Mouse (Mus musculus): ENCODE measurements around the gene Ccdc22. TPM values are rescaled to one million over a fixed set of nuclear protein-coding genes. Genes with fewer than 3 reads are reported as not detected.
A peak's percentile ranks its signal among the peaks of the same experiment; 100 is the strongest.

Gene Ccdc22
- total RNA-seq (2021) = 10 to 100 TPM; 19.0 to 28.3 TPM
- long read RNA-seq, experiment 1, transcript Ccdc22-201 (17 exons, 2,353 nt) = major isoform, 71 of 80 reads
- long read RNA-seq, experiment 1, partial matches to known transcripts = 3 of 80 reads
- long read RNA-seq, experiment 1, other reads (novel, unspliced or antisense) = 5 of 80 reads
- long read RNA-seq, experiment 2, transcript Ccdc22-201 (17 exons, 2,353 nt) = major isoform, 11 of 17 reads
- long read RNA-seq, experiment 2, partial matches to known transcripts = 1 of 17 reads
- long read RNA-seq, experiment 2, other reads (novel, unspliced or antisense) = 5 of 17 reads

DNA sequence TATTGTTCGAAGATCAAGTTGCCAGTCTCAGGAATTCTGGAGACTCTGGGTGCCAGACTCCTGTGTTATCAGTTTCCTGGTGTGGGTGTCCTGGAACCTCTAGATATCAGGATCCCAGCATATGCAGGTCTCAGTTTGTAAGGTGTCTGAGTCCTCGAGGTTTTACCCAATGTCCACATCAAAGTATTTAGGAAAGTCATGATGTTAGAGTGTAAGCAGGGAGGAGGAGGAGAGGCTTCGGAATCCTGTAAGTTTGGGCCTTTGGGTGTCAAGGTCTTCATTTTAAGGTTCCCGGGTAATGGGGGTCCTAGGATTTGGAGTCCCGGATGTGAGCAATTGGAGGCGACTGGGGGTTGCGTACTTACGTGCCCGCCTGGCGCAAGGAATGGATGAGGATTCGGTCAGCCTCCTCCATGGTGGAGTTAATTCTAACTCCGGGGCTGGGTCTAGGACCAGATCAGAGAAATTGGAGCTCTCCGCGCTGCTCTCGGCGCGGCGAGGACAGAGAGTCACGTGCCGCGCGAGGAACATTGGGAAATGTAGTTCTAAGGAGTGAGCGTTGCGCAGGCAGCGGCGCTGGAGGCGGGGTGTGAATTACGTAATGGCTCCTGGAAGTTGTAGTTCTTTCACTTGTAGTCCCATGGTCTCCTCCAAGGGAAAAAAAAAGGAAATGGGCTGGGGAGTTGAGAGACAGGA is at the start of gene Ccdc22:
Ccdc22 (minus strand) TSS at position 639 of the 696 bp plus-strand sequence.
- DNase-seq = peak; percentile 85 to 88

GRCm38 (mm10) chrX:7648671-7649304 is 43.5 kb upstream of the Ccdc22 start:
- DNase-seq = peak; percentile 82 to 87

DNA sequence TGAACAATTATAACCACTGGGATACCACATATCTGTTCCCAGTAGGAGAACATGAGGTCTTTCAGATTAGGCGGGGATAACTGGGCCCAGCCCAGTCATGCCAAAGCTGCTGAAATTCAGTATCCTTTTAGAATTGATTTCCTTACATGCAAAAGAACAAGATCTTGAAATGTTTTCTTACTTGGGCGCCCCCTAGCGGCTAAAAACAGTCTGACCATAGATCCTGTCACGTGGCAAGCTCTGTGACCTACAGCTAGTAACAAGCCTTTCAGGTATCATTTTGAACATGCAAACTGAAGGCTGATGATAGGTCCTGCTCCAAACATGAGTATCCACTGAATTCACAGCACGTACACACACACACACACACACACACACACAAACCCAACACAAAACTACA is 40.0 kb upstream of the Ccdc22 start:
- DNase-seq = peak; percentile 79 to 81

DNA sequence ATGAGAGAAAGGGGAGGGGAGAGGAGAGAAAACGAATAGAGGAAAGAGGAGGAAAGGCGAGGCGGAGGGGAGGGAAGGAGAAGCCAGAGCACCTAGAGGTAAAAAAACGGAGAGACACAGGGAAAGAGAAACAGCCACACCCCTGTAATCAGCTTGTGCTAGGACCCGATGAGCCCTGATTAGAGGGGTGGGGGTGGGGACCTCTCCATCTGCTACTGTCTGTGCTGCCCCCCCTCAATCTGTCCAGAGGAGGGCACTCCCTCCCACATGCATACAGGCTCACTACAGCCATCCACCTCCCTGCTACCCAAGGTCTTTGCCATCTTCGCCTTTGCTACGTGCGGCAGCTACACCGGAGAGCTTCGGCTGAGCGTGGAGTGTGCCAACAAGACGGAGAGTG is 35.5 kb upstream of the Ccdc22 start:
- DNase-seq = no peak

DNA sequence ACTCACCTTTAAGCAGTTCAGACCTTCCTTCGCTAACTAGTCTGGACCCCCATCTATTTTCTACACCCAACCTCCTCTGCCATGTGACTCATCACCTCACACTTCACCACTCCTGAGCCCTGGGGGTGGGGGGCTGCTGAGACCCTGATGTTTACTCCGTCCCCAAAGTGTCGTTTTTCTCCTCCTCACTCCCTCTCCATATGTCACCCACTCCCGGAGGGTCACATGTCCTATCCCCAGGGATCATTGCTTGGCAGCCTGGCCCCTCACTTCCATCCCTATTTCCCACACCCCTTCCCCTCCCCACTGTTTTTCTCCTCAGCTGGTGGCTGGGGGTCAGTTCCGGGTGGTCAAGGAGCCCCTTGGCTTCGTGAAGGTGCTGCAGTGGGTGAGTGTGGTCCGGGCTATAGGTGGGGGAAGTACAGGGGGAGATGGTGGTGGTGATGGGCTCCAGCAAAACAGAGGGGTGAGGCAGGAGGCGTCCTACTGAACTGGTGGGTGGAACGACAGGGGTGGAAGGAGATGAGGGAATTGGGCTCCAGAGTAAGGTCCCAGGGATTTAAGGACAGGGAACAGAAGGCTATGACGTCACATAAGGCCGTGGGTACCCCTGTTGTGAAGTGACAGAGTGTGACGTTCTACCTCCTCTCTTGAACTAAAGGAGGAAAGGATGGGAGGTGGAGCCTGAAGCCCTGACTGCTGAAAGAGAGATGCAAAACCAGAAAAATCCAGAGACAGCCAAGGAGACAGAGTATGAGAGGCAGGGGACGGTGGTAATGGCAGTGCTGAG is 34.4 kb upstream of the Ccdc22 start:
- DNase-seq = no peak

- DNase-seq = peak; percentile 85 to 87
Measured at GRCm38 (mm10) chrX:7638401-7639091, 33.2 kb upstream of the Ccdc22 start, which contains the start of gene Syp. Gene Syp (plus strand): TSS chrX:7638471.

DNA sequence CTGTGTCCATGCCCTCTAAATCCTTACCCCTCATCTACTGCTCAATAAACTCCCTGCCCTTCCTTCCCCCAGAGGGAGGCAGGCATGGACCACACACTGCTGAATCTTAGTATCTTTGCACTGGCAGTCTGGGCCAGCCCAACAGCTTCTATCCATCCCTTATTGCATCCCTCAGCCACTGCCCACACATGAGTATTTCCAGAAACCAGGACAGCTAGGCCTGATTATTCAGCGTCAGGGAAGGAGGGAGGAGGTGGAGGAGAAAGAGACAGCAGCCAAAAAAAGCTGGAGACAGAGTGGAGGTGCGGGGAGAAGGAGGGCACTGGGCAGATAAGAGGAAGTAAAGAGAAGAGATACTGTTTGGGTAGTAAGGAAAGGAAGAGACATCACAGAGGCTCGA is 29.8 kb upstream of the Ccdc22 start:
- DNase-seq = no peak

DNA sequence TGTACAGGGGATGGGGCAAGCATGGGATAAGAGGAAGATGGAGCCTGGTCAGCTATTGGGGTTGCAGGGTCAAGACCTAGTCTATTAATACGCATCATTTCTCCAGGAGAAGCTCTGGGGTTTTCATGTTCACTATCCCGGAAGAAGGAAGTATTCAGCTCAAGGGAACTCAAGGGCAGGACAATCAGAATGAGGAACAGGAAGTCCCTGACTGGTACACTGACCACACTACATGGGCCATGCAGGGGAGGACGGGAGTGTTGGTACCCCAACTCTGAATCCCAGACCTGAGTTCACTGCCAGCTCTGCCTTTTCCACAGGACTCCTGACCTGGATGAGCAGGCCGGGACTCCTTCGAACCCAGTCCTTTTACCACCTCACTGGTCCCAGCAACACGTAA is 27.2 kb upstream of the Ccdc22 start:
- DNase-seq = no peak

GRCm38 (mm10) chrX:7617889-7618551 is 12.7 kb upstream of the Ccdc22 start:
- DNase-seq = no peak

DNA sequence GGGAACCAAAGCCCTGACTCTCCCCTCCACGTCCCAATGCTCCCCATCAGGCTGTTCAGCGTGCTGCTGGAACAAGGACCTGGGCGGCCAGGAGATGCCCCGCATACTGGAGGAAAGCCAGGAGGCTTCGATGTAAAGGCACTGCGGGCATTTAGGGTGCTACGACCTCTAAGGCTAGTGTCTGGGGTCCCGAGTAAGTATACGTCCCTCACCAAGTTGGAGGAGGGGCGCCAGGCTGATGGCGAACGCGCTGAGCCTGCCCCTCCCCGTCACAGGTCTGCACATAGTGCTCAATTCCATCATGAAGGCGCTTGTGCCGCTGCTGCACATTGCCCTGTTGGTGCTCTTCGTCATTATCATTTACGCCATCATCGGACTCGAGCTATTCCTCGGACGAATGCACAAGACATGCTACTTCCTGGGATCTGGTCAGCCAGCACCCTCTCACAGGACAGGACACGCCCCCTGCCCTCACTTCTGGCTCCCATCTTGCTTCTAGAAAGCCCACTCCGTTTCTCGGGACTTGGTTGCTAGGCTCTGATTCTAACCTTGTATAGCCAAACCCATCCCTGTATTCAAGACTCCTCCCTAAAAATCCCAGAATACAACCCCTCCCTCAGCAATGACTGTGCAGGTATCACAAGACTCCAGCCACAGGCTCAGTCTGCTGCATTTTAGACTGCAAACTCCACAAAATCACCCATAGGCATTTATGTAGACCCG is 5.4 kb upstream of the Ccdc22 start:
- DNase-seq = no peak

GRCm38 (mm10) chrX:7610035-7610434 is 4.7 kb upstream of the Ccdc22 start:
- DNase-seq = no peak

GRCm38 (mm10) chrX:7606783-7607182 is 1.5 kb upstream of the Ccdc22 start, which contains the start of gene Cacna1f:
Gene Cacna1f (plus strand): TSS chrX:7607083.
- no peak for DNase-seq

GRCm38 (mm10) chrX:7605575-7605941 is 241 bp upstream of the Ccdc22 start:
- DNase-seq = no peak

- DNase-seq = no peak
Measured at GRCm38 (mm10) chrX:7604004-7604403, 1.3 kb downstream of the Ccdc22 start.

DNA sequence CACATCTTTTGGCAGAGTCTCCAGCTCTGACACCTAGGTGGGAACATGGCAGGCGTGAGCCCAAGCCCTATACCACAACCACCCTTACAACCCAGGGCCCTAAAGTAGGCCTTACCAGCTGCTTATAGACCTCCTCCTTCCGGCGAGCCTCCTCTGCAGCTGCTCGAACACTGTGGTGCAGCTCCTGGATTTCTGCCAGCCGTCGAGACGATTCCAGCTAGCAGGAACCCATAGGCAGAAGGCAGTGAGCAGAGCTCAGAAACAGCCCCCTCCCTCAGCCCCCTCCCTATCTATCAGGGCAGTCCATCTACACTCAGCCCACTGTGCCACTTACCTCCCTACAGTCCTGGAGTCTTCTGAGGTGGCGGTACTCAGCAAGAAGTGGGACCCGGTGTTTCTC is 9.9 kb downstream of the Ccdc22 start:
- DNase-seq = no peak

DNA sequence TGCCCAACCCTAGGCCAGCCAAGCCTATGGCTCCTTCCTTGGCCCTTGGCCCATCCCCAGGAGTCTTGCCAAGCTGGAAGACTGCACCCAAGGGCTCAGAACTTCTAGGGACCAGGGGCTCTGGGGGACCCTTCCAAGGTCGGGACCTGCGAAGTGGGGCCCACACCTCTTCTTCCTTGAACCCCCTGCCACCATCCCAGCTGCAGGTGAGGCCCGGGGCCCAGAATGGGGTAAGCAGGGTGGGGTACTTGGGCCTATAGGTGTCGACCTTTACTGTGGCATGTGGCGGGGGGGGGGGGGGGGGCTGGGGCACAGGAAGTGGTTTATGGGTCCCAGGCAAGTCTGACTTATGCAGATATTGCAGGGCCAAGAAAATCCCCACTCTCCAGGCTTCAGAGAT is 19.0 kb downstream of the Ccdc22 start:
- DNase-seq = no peak

DNA sequence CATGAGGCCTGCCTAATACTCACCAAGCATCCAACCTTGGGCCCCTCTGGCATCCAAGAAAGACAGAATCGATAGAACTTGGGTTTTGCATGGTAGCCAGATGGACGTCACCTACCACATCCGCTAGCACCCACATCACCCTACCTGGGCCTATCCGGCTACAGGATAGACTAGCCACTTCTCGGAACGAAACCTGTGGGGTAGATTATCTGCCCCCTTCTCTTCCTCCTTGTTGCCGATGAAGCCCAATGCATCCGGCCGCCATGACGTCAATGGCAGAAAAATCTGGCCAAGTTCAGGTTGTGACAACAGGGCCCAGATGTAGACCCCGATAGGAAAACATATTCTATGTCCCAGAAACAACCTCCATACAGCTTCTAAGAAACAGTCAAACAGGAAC is 21.4 kb downstream of the Ccdc22 start:
- DNase-seq = no peak

DNA sequence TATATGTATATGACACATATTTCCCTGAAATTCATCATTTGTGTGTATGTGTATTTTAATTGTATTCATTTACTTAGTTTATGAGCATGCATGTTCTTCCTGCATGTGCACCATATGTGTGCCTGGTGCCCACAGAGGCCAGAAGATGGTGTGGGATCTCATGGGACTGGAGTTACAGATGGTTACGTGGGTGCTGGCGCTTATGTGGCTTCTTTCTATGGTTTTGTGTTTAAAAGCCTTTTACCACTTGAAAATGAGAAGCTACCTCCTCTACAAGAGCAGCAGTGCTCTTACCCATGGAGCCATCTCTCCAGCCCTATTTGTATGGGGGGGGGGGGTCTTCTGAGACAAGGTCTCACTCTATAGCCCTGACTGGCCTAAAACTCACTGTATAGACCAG is 24.2 kb downstream of the Ccdc22 start:
- no peak for DNase-seq

- no peak for DNase-seq
Measured at GRCm38 (mm10) chrX:7574885-7575231, 30.5 kb downstream of the Ccdc22 start.

- DNase-seq = peak; percentile 95 to 96
Measured at GRCm38 (mm10) chrX:7574087-7574884, 31.0 kb downstream of the Ccdc22 start, which contains the start of gene Ppp1r3f. Gene Ppp1r3f (minus strand): TSS chrX:7574283.
